Mouse (Mus musculus): ENCODE measurements around the gene Cd2bp2.

- no peak for TF ChIP-seq POLR2A (IDR thresholded peaks at IDR 0.05; ENCODE audit: low read depth, low read length)
- TF ChIP-seq CTCF (conservative IDR thresholded peaks at IDR 0.05; ENCODE audit: insufficient read depth, insufficient read length, low read depth, low read length), result no peak
Observed at GRCm38 (mm10) chr7:127146267-127146603, 49.6 kb downstream of the Cd2bp2 start.

Measured in kidney, adult 2 months (tissue).